Mouse (Mus musculus) cerebral cortex, adult 2 months (tissue): ENCODE results near the gene Lamc3.

Source experiments
- WGBS: fragments of 180-500 bp; shearing (Covaris S2); methylation state at CpG from one replicate; pipeline ENCODE4 v1.1.7; 2018; 5-methylcytosine and 5-hydroxymethylcytosine counted together

The Lamc3 gene

GRCm38 (mm10) chr2:31935054-31935453, 48.0 kb downstream of the Lamc3 start:
- 77% methylated on average over 4 of the region's 4 CpGs for WGBS

- WGBS = 72% methylated on average over 1 of the region's 1 CpGs
These were observed 51.2 kb downstream of the Lamc3 start for GRCm38 (mm10) chr2:31938298-31938697.

DNA sequence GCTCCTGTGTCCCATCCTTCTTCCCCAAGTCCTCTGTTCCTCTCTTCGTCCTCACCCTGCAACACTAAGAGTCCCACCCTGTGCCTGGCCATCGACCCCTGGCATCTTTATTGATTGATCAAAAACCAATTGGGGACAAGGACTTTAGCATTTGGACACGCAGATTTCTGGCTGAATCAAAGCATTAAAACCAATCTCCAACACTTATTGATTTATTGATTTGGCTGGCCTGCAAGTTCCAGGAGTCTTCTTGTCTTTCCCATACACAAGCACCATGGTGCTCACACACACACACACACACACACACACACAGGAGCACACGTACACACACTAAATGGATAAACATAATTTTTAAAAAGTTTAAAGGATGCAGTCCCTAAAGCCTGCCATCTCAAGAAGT, 55.9 kb downstream of the Lamc3 start:
- 86% methylated on average over 4 of the region's 4 CpGs for WGBS

- 69% methylated on average over 2 of the region's 2 CpGs for WGBS
These were observed 58.5 kb downstream of the Lamc3 start for GRCm38 (mm10) chr2:31945580-31945979.

DNA sequence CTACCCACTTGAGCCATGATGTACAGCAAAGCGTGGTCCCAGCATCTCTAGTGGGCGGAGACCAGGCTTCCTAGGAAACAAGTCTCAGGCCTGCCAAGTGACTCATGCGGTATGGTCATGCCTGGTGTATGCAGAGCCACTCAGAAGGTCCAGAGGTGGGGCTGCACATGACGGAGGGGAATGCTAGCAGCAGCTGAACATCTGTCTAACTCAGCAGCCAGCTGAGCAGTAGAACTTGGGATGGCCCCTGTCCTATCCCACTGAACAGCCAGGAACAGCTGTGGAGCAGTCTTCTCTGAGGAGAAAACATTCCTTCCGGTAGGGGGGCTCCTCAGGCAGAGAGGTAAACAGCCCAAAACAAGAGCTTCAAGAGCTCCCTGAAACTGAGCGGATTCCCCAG, 61.3 kb downstream of the Lamc3 start:
- WGBS = 86% methylated on average over 6 of the region's 6 CpGs

DNA sequence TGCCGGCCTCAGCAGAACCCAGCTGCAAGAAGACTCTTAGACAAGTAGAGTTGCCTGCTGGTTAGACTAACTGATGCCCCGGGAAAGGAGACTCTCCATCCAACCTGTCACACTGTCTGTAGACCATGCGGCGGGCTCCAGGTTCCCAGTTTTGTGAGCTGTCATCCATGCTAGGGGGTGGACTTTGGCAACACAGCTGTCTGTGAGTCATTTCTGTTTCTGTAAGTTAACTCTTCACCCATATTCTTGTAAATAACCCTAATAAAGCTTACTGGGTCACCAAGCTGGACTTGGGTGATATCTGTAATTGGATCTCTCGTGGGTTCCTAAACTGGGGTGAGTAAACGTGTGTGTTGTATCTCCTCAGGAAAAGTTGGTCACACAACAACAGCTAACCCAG, 61.7 kb downstream of the Lamc3 start:
- WGBS = 83% methylated on average over 6 of the region's 6 CpGs

GRCm38 (mm10) chr2:31950058-31950871, 63.2 kb downstream of the Lamc3 start, which contains the start of gene Aif1l:
Gene Aif1l (plus strand): TSS chr2:31950139.
- 1% methylated on average over 66 of the region's 66 CpGs for WGBS

DNA sequence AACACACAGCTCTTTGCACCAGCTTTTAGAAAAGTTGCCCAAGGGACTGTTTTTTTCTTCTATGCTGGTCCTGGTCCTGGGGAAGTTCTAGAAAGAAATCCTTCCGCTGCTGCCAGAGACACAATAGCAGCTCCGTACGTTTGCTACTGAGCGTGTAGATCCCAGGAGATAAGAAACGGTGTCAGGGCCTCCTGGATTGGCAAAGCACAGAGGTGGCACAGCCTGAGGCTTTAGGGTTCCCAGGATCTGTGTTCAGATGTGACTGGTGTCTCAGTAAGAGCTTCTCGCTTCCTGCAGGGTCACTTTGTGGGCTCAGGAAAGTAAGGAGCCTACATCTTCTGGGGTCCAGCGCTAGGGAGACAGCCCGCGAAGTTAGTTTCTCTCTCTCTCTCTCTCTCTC, 63.9 kb downstream of the Lamc3 start:
- 58% methylated on average over 9 of the region's 9 CpGs for WGBS

GRCm38 (mm10) chr2:31952236-31952635, 65.1 kb downstream of the Lamc3 start:
- 61% methylated on average over 10 of the region's 10 CpGs for WGBS

DNA sequence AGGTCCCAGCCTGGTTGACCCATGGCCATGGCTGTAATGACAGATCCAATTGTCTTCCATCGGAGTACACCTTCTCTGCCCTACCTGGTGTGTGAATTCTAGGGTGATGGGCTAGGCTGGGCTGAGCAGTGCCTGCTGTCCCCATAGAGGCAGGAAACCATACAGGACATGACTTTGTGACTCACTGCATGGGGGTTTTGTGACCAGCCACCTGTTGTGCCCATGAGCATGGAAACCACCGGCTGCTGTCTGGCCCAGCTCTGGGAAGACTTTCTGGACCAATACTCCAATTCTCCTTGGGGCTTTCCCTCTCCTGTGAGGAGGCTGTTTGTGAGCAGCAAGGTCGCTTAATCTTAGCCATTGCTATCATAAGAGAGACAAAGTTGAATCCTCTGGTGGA, 65.6 kb downstream of the Lamc3 start:
- WGBS = 91% methylated on average over 3 of the region's 3 CpGs

DNA sequence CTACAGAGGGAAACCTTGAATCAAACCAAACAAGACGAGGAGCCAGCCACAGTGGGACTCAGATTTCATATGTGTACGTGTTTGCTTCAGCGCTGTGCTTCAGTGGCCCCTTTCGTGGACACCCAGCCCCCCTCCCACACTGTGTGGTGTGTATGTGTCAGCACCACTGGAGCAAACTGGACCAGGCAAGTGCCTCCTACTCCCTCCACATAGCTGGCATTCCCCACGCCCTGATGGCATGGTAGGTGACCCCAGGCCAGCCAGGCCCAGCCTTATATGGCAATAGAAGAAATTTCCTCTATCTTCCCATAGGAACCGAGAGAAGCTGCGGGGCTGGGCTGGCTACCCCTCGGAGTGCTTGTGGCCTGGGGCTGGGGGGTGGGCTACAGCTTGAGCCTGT, 66.6 kb downstream of the Lamc3 start:
- WGBS = 96% methylated on average over 8 of the region's 8 CpGs

DNA sequence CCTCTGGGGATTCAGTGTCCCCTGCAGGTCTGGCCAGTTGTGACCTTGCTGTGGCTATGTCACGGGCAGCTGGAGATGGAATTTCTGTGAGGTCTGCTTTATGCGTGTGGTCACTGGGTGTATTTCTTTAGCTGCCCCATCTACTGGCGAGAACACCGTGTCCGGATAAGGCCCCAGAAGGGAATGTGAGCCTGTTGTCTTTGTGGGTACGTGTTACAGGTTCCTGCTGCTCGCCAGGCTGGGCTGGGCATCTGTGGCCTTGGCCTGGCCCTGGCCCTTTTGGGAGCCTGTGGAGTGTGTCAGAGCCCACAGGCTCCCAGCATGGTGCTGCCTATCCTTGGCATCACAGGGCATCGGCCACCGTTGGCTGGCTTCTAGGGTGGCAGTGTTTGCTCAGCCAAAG, 67.7 kb downstream of the Lamc3 start:
- WGBS = 79% methylated on average over 9 of the region's 9 CpGs

DNA sequence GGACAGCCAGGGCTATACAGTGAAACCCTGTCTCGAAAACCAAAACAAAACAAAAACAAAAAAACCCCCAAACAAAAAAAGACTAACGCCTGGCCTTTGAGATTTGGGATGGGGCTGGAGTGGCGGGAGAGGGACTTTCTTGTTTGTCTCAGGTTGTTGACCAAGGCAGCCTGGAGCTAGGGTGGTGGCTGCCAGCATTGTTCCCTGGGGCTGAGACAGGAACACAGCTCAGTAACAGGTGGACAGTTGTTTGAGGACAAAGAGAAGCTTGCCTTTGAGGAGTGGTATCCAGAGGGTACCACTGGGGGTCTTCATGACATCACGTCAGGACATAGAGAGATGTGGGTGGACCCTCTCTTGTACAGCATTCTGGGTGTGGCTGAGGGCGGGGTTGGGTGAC, 68.6 kb downstream of the Lamc3 start:
- WGBS = 95% methylated on average over 5 of the region's 5 CpGs

DNA sequence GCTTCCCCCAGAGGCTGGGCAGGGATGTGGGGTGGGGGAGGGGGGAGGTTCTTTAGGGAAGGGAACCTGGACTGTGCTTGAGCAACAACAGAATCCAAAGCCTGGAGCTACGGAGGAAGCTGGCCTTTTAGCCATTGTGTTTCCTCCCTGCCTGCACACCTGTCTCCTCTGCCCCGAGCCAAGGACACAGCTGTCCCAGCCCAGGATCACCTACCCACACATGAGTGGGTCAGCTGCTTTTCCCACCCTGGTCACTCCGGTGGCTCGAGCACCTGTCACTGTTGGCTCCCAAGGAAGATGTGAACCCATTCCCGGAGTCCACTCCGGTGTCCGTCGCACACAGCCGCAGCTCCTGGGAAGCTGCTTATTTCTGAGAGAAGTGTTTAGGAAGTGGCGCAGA, 70.1 kb downstream of the Lamc3 start:
- WGBS = 88% methylated on average over 10 of the region's 10 CpGs

DNA sequence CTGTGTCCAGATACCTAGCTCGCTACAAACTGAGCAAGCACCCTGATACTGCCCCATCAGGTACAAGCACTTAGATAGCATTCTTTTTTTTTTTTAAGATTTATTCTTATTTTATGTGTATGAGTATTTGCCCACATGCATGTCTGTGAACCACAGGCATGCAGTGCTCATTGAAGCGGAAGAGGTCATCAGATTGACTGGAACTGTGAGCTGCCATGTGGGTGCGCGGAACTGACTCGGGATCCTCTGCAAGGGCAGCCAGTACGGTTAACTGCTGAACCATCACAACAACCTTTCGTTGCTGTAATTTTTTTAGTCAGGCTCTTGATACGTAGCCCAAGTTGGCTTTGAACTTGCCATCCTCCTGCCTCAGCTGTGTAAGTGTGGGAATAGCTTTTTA, 73.9 kb downstream of the Lamc3 start:
- WGBS = 95% methylated on average over 8 of the region's 8 CpGs

DNA sequence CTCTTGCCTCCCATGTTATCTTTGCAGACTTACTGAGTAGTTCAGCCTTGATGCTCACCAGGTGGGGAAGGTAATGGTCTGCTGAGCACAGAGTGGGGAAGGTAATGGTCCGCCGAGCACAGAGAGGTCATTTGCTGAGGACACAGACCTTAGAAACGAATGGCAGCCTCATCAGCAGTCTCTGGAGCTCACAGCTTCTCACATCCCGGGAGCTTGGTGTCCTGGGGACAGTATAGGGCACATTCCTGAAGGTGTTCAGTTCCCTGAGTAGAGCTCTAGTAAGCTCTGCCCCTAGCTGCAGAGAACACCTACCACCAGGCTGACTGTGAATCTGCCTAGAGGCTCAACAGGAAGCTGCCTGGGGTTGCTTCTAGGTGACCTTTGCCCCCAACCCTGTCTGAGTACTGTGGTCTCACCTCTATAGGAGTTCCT, 74.7 kb downstream of the Lamc3 start:
- 61% methylated on average over 4 of the region's 4 CpGs for WGBS

GRCm38 (mm10) chr2:31962501-31963224, 75.6 kb downstream of the Lamc3 start:
- WGBS = 52% methylated on average over 8 of the region's 8 CpGs

DNA sequence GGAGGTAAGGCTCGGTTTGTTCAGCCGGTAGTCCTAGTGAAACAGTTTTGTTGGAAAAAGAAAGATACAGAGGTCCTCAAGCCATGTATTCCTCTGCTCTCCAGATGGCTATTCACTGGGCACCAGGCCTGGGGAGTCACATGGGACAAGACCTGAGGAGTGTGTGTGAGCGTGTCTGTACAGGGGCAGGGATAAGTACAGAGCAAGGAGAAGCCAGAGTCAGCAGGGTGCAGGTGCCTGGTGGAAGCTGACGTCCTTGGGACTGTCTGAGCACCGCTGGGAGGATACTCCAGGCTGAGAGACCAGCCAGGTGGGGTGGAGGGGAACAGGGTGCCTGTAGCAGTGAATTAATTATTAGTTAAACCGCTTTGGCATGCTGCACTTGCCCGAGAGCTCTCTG, 76.4 kb downstream of the Lamc3 start:
- 78% methylated on average over 7 of the region's 7 CpGs for WGBS

- WGBS = 86% methylated on average over 3 of the region's 3 CpGs
These were observed 77.1 kb downstream of the Lamc3 start for GRCm38 (mm10) chr2:31964191-31964590.

DNA sequence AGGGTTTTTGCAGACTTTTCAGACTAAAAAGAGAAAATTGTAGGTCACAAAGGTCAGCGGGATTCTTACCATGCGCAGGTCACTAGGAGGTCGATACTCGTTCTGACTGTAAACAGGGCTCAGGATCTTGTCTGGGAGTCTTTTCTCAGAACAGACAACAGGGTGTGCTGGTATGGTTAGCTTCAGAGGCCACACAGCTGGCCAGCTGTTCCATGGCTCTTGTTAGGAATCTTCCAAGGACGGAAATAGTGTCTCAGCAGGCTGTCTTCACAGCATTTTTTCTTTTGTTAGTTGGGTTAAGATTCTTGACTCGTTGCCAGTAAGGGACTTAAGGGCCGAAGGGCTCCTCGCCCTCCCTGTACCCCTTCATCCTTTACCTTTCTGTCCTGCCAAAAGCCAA, 79.7 kb downstream of the Lamc3 start:
- WGBS = 71% methylated on average over 8 of the region's 8 CpGs

- 89% methylated on average over 4 of the region's 4 CpGs for WGBS
These were observed 85.5 kb downstream of the Lamc3 start for GRCm38 (mm10) chr2:31972589-31972988.

- under 1% methylated on average over 60 of the region's 60 CpGs for WGBS
These were observed 87.2 kb downstream of the Lamc3 start, which contains the start of gene Nup214 for GRCm38 (mm10) chr2:31974141-31974808. Gene Nup214 (plus strand): TSS chr2:31974436.
